Mouse (Mus musculus) myocyte (in vitro differentiated cells): ENCODE measurements around the gene Zbtb8os.

Source experiments
- E2F4 ChIP-seq: IDR thresholded peaks from one replicate; pipeline ENCODE4 v1.6.1; 2011; ENCODE audit warnings: mild to moderate bottlenecking, control low read depth, moderate library complexity; ENCODE audit not compliant: insufficient read depth
- MYOD1 ChIP-seq, 3 experiments: IDR thresholded peaks; one replicate each; pipeline ENCODE4 v1.6.1; 2011; ENCODE audit warnings: control low read depth in 2 of 3, low read depth in 2 of 3, mild to moderate bottlenecking in 2 of 3, moderate library complexity in 1 of 3; ENCODE audit not compliant: insufficient read length in 2 of 3, control insufficient read depth in 1 of 3
- POLR2A ChIP-seq: IDR thresholded peaks from one replicate; pipeline ENCODE4 v1.6.1; 2011; ENCODE audit warnings: low read depth, mild to moderate bottlenecking, control low read depth, moderate library complexity; ENCODE audit not compliant: insufficient read length
- USF1 ChIP-seq: IDR thresholded peaks from one replicate; pipeline ENCODE4 v1.6.1; 2011; ENCODE audit warnings: low read depth, mild to moderate bottlenecking, control low read depth, moderate library complexity

GRCm38 (mm10) chr4:129382488-129382887 is 47.0 kb downstream of the Zbtb8os start:
- TF ChIP-seq POLR2A (no peak), USF1 (no peak), E2F4 (no peak), MYOD1 (IDR thresholded peaks at IDR 0.05; ENCODE audit: control insufficient read depth in 1 of 3, insufficient read length in 2 of 3, low read depth in 2 of 3) (no peak)
